Mouse (Mus musculus) c-Kit-positive CD71-negative TER-119-negative erythroid progenitor cells, embryonic 14.5 days (primary cell): ENCODE data around the gene Pcolce2.
"Not testable (repeated sequence)": the region's sequence is repeated elsewhere in the genome, so short reads cannot be mapped to it uniquely, and the experiment has no call there.

Source experiments
- DNase-seq: peaks from one replicate; pipeline ENCODE4 v3.0.0-alpha.2; 2013; ENCODE audit warnings: low read depth

Gene Pcolce2

GRCm38 (mm10) chr9:95637271-95638181, at the start of gene Pcolce2:
Pcolce2 (plus strand) TSS chr9:95637601.
- DNase-seq, result no peak

- DNase-seq, result no peak
Observed at GRCm38 (mm10) chr9:95588070-95588469, 49.3 kb upstream of the Pcolce2 start.

- no peak for DNase-seq
Observed at GRCm38 (mm10) chr9:95594291-95594690, 43.1 kb upstream of the Pcolce2 start.

- DNase-seq, result no peak
Observed at GRCm38 (mm10) chr9:95597466-95598178, 39.8 kb upstream of the Pcolce2 start.

- DNase-seq, result no peak
Observed at GRCm38 (mm10) chr9:95598179-95598721, 39.2 kb upstream of the Pcolce2 start.

GRCm38 (mm10) chr9:95599399-95599798, 38.0 kb upstream of the Pcolce2 start:
- no peak for DNase-seq

- DNase-seq, result no peak
Observed at GRCm38 (mm10) chr9:95602849-95603248, 34.6 kb upstream of the Pcolce2 start.

- no peak for DNase-seq
Observed at GRCm38 (mm10) chr9:95603316-95603715, 34.1 kb upstream of the Pcolce2 start.

- no peak for DNase-seq
Observed at GRCm38 (mm10) chr9:95607196-95607595, 30.2 kb upstream of the Pcolce2 start.

GRCm38 (mm10) chr9:95612246-95612768, 25.1 kb upstream of the Pcolce2 start:
- no peak for DNase-seq

GRCm38 (mm10) chr9:95613426-95614127, 23.8 kb upstream of the Pcolce2 start:
- DNase-seq, result no peak

GRCm38 (mm10) chr9:95614861-95615615, 22.4 kb upstream of the Pcolce2 start:
- no peak for DNase-seq

GRCm38 (mm10) chr9:95615961-95616360, 21.4 kb upstream of the Pcolce2 start:
- DNase-seq, result no peak

- no peak for DNase-seq
Observed at GRCm38 (mm10) chr9:95618572-95618971, 18.8 kb upstream of the Pcolce2 start.

GRCm38 (mm10) chr9:95624072-95624471, 13.3 kb upstream of the Pcolce2 start:
- DNase-seq, result no peak

GRCm38 (mm10) chr9:95628439-95628948, 8.9 kb upstream of the Pcolce2 start:
- DNase-seq, result no peak

GRCm38 (mm10) chr9:95629561-95629960, 7.8 kb upstream of the Pcolce2 start:
- not testable (repeated sequence) for DNase-seq

- no peak for DNase-seq
Observed at GRCm38 (mm10) chr9:95636395-95636794, 1.0 kb upstream of the Pcolce2 start.

- no peak for DNase-seq
Observed at GRCm38 (mm10) chr9:95639919-95640318, 2.5 kb downstream of the Pcolce2 start.

- no peak for DNase-seq
Observed at GRCm38 (mm10) chr9:95645926-95646325, 8.5 kb downstream of the Pcolce2 start.

- DNase-seq, result no peak
Observed at GRCm38 (mm10) chr9:95653363-95653762, 16.0 kb downstream of the Pcolce2 start.
